Mouse (Mus musculus): ENCODE measurements around the gene Lrrc8b. TPM values are rescaled to one million over a fixed set of nuclear protein-coding genes. Genes with fewer than 3 reads are reported as not detected.

The Lrrc8b gene
- polyA plus RNA-seq, 1 experiment from 2014 or later: 5.5 TPM

DNA sequence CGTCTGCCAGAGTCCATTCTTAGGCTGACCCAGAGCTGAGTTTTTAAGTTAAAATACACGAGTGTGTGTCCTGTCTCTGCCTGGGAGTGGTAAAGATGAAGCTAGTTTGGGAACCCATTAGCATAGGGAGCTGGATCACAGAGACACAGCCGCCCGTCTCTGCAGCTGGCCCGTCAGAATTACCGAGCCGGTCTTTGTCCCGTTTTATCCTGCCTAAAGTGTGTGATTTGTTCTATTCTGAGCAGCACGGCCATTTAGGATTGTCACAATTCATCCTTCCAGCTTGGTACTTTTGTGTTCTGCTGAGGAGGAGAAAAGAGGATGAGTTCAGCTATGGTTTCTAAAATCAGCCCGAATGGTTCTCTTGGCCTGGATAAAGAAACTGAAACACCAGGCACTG is 51.7 kb downstream of the Lrrc8b start:
- Histone ChIP-seq H3K36me3 (ENCODE audit: insufficient read depth, low read length) (no peaks in the 10 kb centered on the region), H3K27me3 (ENCODE audit: insufficient read depth, low read length) (no peaks in the 10 kb centered on the region), H3K4me1 (ENCODE audit: insufficient read depth, low read length) (no peaks in the 10 kb centered on the region), H3K4me3 (ENCODE audit: low read length) (no peak overlapping the region), H3K9ac (replicated peaks; ENCODE audit: low read length) (no peak overlapping the region), H3K9me3 (ENCODE audit: low read length) (no peaks in the 10 kb centered on the region), H3K27ac (ENCODE audit: low read length) (no peak overlapping the region), H3K4me2 (replicated peaks; ENCODE audit: low read depth, low read length) (no peak overlapping the region)
- ATAC-seq (ENCODE audit: low FRiP score, low TSS enrichment): no peak
- 91% methylated on average over 10 of the region's 10 CpGs for WGBS

DNA sequence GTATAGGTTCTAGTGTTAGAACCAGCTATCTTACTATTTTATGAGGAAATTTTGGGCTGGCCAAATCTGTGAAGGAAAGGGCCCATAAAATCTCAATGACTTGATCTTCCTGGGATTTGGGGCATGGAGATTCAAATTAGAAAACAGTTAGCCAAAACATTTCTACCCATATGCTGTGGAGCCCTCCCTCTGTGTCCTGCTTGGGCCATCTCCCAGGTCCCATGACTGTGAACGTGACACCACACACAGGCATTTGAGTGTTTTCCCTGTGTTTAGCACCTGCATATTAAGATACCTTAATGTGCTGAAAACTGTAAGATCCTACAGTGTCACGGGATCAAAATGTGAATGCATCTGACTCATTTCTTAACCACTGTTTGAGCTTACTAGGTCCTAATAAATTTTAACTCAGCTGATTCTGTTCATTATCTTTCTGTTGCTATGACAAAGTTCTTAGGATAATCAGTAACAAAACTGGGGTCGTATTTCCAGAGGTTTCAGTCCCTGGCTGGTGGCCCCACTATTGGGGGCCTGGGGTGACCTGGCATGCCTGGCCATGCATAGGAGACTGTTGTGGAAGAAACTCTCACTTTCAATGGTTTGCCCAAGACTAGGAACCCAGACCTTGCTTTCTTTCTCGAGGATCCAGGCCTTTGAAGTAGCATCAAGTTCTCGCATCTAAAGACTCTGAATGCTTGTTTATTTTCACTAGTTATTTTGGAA is 57.6 kb downstream of the Lrrc8b start:
- Histone ChIP-seq H3K4me3 (ENCODE audit: low read length) (no peak overlapping the region), H3K36me3 (ENCODE audit: insufficient read depth, low read length) (no peaks in the 10 kb centered on the region), H3K4me1 (ENCODE audit: insufficient read depth, low read length) (peaks cover 11% of the 10 kb centered on the region; the same call in 1 of the 2 replicates), H3K4me2 (replicated peaks; ENCODE audit: low read depth, low read length) (no peak overlapping the region), H3K27me3 (ENCODE audit: insufficient read depth, low read length) (no peaks in the 10 kb centered on the region), H3K9ac (replicated peaks; ENCODE audit: low read length) (no peak overlapping the region), H3K27ac (ENCODE audit: low read length) (no peak overlapping the region), H3K9me3 (ENCODE audit: low read length) (no peaks in the 10 kb centered on the region)
- no peak for ATAC-seq (ENCODE audit: low FRiP score, low TSS enrichment)
- WGBS: 44% methylated on average over 5 of the region's 5 CpGs

DNA sequence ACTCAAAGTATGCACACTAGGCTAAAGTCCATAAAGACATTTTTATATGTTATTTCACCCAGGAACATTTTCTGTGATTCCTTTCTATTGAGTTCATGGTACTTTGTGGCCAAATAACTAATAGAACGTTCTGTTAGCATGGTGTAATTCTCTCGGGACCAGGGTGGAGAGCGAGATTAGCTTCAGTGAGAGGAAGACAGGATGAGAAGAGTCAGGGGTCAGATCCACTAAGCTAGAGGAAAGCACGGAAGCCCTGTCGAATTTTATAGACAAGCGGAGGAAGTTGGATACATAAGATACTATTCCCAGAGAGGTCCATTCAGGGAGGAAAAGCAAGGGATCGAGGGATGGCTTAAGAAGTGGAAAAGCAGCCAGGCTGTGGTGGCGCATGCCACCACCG is 62.0 kb downstream of the Lrrc8b start:
- no peak for ATAC-seq (ENCODE audit: low FRiP score, low TSS enrichment)
- Histone ChIP-seq H3K4me1 (ENCODE audit: insufficient read depth, low read length) (peaks cover 11% of the 10 kb centered on the region; the same call in 1 of the 2 replicates), H3K27ac (ENCODE audit: low read length) (no peak overlapping the region), H3K27me3 (ENCODE audit: insufficient read depth, low read length) (no peaks in the 10 kb centered on the region), H3K9me3 (ENCODE audit: low read length) (peaks cover 4% of the 10 kb centered on the region; the same call in 1 of the 2 replicates), H3K9ac (replicated peaks; ENCODE audit: low read length) (no peak overlapping the region), H3K36me3 (ENCODE audit: insufficient read depth, low read length) (peaks cover 22% of the 10 kb centered on the region), H3K4me3 (ENCODE audit: low read length) (no peak overlapping the region), H3K4me2 (replicated peaks; ENCODE audit: low read depth, low read length) (no peak overlapping the region)
- 64% methylated on average over 9 of the region's 9 CpGs for WGBS

DNA sequence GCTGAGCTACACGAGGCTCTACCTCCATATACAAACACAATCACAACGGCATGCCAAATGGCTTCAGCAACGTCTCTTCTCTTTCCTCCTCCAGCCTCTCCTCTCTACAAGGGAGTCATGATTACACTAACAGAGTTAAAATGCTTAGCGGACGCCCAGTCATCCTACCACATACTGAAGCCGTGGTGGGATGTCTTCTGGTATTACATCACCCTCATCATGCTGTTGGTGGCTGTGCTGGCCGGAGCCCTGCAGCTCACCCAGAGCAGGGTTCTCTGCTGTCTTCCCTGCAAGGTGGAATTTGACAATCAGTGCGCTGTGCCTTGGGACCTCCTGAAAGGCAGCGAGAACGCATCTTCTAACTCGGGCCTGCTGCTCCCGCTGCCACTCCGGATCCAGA is 64.1 kb downstream of the Lrrc8b start:
- peaks cover 22% of the 10 kb centered on the region for H3K36me3 ChIP-seq (ENCODE audit: insufficient read depth, low read length)
- WGBS: 80% methylated on average over 13 of the region's 13 CpGs
- H3K27ac ChIP-seq (ENCODE audit: low read length): no peak overlapping the region
- H3K9me3 ChIP-seq (ENCODE audit: low read length): peaks cover 4% of the 10 kb centered on the region; the same call in 1 of the 2 replicates
- H3K27me3 ChIP-seq (ENCODE audit: insufficient read depth, low read length): no peaks in the 10 kb centered on the region
- no peak overlapping the region for H3K4me2 ChIP-seq (replicated peaks; ENCODE audit: low read depth, low read length)
- no peak for ATAC-seq (ENCODE audit: low FRiP score, low TSS enrichment)
- H3K4me1 ChIP-seq (ENCODE audit: insufficient read depth, low read length): no peaks in the 10 kb centered on the region
- H3K9ac ChIP-seq (replicated peaks; ENCODE audit: low read length): no peak overlapping the region
- no peak overlapping the region for H3K4me3 ChIP-seq (ENCODE audit: low read length)

DNA sequence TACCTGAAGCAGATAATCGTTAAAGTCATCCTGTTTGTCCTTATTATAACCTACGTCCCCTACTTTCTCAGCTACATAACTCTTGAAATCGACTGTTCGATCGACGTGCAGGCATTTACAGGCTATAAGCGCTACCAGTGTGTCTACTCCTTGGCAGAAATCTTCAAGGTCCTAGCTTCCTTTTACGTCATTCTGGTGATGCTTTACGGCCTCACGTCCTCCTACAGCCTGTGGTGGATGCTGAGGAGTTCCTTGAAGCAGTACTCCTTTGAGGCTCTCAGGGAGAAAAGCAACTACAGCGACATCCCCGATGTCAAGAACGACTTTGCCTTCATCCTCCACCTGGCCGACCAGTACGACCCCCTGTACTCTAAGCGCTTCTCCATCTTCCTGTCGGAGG is 65.0 kb downstream of the Lrrc8b start:
- no peaks in the 10 kb centered on the region for H3K4me1 ChIP-seq (ENCODE audit: insufficient read depth, low read length)
- peaks cover 4% of the 10 kb centered on the region; the same call in 1 of the 2 replicates for H3K9me3 ChIP-seq (ENCODE audit: low read length)
- H3K9ac ChIP-seq (replicated peaks; ENCODE audit: low read length): no peak overlapping the region
- WGBS: 91% methylated on average over 17 of the region's 17 CpGs
- H3K4me3 ChIP-seq (ENCODE audit: low read length): no peak overlapping the region
- peaks cover 22% of the 10 kb centered on the region for H3K36me3 ChIP-seq (ENCODE audit: insufficient read depth, low read length)
- ATAC-seq (ENCODE audit: low FRiP score, low TSS enrichment): no peak
- no peak overlapping the region for H3K4me2 ChIP-seq (replicated peaks; ENCODE audit: low read depth, low read length)
- no peaks in the 10 kb centered on the region for H3K27me3 ChIP-seq (ENCODE audit: insufficient read depth, low read length)
- no peak overlapping the region for H3K27ac ChIP-seq (ENCODE audit: low read length)

DNA sequence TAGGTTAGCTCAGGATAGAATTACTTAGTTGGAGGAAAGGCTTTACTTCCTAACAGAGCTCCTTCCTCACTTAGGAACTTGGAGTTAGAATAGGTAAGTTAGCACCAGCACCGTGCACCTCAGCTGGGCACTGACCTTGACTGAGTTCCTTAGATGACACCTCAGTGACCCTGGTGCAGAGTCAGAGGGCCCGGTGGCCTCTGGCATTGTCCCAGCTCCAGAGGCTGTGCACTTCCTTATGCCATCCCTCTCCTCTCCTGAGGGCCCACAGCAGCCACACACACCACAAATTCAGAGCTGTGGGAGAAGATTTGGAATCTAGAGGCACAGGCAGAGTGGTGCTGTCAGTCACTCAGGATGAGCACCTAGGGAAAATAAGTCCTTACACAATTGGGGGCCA is 68.1 kb downstream of the Lrrc8b start:
- 72% methylated on average over 2 of the region's 2 CpGs for WGBS
- H3K9ac ChIP-seq (replicated peaks; ENCODE audit: low read length): no peak overlapping the region
- ATAC-seq (ENCODE audit: low FRiP score, low TSS enrichment): no peak
- no peaks in the 10 kb centered on the region for H3K4me1 ChIP-seq (ENCODE audit: insufficient read depth, low read length)
- H3K36me3 ChIP-seq (ENCODE audit: insufficient read depth, low read length): peaks cover 22% of the 10 kb centered on the region
- H3K4me2 ChIP-seq (replicated peaks; ENCODE audit: low read depth, low read length): no peak overlapping the region
- no peak overlapping the region for H3K27ac ChIP-seq (ENCODE audit: low read length)
- no peaks in the 10 kb centered on the region for H3K27me3 ChIP-seq (ENCODE audit: insufficient read depth, low read length)
- peaks cover 4% of the 10 kb centered on the region; the same call in 1 of the 2 replicates for H3K9me3 ChIP-seq (ENCODE audit: low read length)
- no peak overlapping the region for H3K4me3 ChIP-seq (ENCODE audit: low read length)

DNA sequence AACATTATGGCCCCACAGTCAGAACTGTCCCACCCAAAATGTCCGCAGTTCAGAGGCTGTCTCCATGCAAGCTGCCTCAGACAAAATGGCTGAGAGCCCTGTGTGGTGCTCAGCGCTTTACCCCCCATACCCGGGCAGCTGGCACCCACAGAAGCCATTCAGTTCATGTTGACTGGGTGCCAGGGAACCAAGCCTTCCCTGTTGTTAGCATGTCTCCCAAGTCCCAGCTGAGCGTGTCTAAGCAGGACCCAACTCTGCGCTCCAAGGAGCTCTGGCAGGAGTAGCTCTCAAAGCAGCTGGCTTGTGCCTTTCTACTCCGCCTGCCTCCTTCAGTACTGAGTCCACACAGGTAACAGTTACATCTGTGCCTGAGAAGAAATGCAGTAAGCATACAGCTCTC is 68.7 kb downstream of the Lrrc8b start:
- Histone ChIP-seq H3K27me3 (ENCODE audit: insufficient read depth, low read length) (no peaks in the 10 kb centered on the region), H3K4me2 (replicated peaks; ENCODE audit: low read depth, low read length) (no peak overlapping the region), H3K4me3 (ENCODE audit: low read length) (no peak overlapping the region), H3K27ac (ENCODE audit: low read length) (no peak overlapping the region), H3K36me3 (ENCODE audit: insufficient read depth, low read length) (peaks cover 22% of the 10 kb centered on the region), H3K9me3 (ENCODE audit: low read length) (peaks cover 4% of the 10 kb centered on the region; the same call in 1 of the 2 replicates), H3K9ac (replicated peaks; ENCODE audit: low read length) (no peak overlapping the region), H3K4me1 (ENCODE audit: insufficient read depth, low read length) (no peaks in the 10 kb centered on the region)
- WGBS: 92% methylated on average over 6 of the region's 6 CpGs
- ATAC-seq (ENCODE audit: low FRiP score, low TSS enrichment): no peak

DNA sequence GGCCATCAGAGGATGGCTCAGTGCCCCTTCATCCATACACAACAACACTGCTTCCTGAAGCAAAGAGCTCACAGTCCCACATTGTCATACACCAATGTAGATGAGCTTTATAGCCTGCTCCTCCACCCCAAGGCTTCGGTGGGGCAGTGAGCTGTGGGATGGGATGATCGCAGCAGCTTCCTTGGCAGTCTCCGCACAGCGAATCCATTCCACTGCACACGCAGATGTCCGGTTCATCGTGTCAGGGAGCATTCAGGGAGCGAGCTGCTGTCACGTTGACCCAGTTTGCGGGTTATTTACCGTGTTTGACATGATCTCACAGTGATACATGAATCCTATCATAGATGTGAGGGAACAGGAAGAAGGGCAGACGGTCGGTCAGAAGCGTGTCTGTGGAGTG is 69.3 kb downstream of the Lrrc8b start:
- H3K27ac ChIP-seq (ENCODE audit: low read length): no peak overlapping the region
- 93% methylated on average over 14 of the region's 14 CpGs for WGBS
- no peaks in the 10 kb centered on the region for H3K4me1 ChIP-seq (ENCODE audit: insufficient read depth, low read length)
- no peak for ATAC-seq (ENCODE audit: low FRiP score, low TSS enrichment)
- peaks cover 19% of the 10 kb centered on the region for H3K36me3 ChIP-seq (ENCODE audit: insufficient read depth, low read length)
- no peak overlapping the region for H3K4me2 ChIP-seq (replicated peaks; ENCODE audit: low read depth, low read length)
- H3K27me3 ChIP-seq (ENCODE audit: insufficient read depth, low read length): no peaks in the 10 kb centered on the region
- H3K9ac ChIP-seq (replicated peaks; ENCODE audit: low read length): no peak overlapping the region
- H3K4me3 ChIP-seq (ENCODE audit: low read length): no peak overlapping the region
- H3K9me3 ChIP-seq (ENCODE audit: low read length): peaks cover 4% of the 10 kb centered on the region; the same call in 1 of the 2 replicates

DNA sequence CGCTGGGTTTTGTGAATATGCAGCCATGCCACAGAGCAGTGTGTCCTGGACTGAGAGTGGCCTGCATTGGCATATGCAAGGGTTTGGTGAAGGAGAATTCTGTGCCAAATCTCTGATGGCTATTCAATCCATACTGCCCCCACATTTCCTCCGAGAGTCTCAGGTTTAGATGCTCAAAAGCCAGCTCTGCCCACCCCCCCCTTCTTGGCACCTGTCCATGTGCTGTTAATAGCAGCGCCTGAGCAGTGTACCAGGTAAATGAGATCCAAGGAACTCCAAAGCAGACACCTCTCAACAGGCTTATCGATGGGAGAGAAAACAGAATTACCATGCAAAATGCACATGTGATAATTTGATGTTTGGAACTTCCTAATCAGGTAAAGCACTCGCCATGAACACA is 74.6 kb downstream of the Lrrc8b start:
- no peak for ATAC-seq (ENCODE audit: low FRiP score, low TSS enrichment)
- no peaks in the 10 kb centered on the region for H3K27me3 ChIP-seq (ENCODE audit: insufficient read depth, low read length)
- peaks cover 15% of the 10 kb centered on the region; the same call in 1 of the 2 replicates for H3K4me1 ChIP-seq (ENCODE audit: insufficient read depth, low read length)
- H3K9me3 ChIP-seq (ENCODE audit: low read length): no peaks in the 10 kb centered on the region
- H3K9ac ChIP-seq (replicated peaks; ENCODE audit: low read length): no peak overlapping the region
- 87% methylated on average over 5 of the region's 5 CpGs for WGBS
- no peak overlapping the region for H3K4me3 ChIP-seq (ENCODE audit: low read length)
- H3K36me3 ChIP-seq (ENCODE audit: insufficient read depth, low read length): no peaks in the 10 kb centered on the region
- H3K27ac ChIP-seq (ENCODE audit: low read length): no peak overlapping the region
- no peak overlapping the region for H3K4me2 ChIP-seq (replicated peaks; ENCODE audit: low read depth, low read length)

DNA sequence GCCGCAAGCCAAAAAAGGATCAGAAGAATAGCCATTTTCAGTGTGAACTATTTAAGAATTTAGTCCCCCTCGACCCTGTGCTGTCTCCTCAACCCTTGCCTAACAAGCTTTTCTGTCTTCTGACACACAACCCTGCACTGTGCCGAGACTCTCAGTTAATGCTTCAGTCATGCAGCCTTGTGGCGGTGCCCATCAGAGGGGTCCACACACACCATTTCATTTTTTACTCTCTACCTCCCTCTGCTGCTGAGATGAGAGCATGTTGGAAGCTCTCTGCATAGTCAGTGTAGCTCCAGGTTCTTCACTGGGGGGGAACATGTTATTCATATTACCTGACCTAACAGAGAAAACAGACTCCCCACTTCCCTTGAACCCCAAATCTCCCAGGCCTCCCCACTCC is 75.8 kb downstream of the Lrrc8b start:
- Histone ChIP-seq H3K4me3 (ENCODE audit: low read length) (no peak overlapping the region), H3K27ac (ENCODE audit: low read length) (no peak overlapping the region), H3K4me1 (ENCODE audit: insufficient read depth, low read length) (peaks cover 22% of the 10 kb centered on the region; the same call in 1 of the 2 replicates), H3K9me3 (ENCODE audit: low read length) (no peaks in the 10 kb centered on the region), H3K4me2 (replicated peaks; ENCODE audit: low read depth, low read length) (no peak overlapping the region), H3K36me3 (ENCODE audit: insufficient read depth, low read length) (no peaks in the 10 kb centered on the region), H3K9ac (replicated peaks; ENCODE audit: low read length) (no peak overlapping the region), H3K27me3 (ENCODE audit: insufficient read depth, low read length) (no peaks in the 10 kb centered on the region; the same call in 1 of the 2 replicates)
- ATAC-seq (ENCODE audit: low FRiP score, low TSS enrichment): peak; percentile 72
- 57% methylated on average over 4 of the region's 4 CpGs for WGBS
